Mouse (Mus musculus): ENCODE data around the gene Bmpr1a. TPM values are rescaled to one million over a fixed set of nuclear protein-coding genes. Genes with fewer than 3 reads are reported as not detected.

Gene Bmpr1a
- 37.1 and 37.4 TPM in 2 replicates for polyA plus RNA-seq (2015; fragmentation: Nextera tagmentation; extraction: Ambion mirVana)

- peaks cover 66% of the 10 kb centered on the region for H3K4me1 ChIP-seq
- peak within 1 kb of the TSS; percentile 96 for H3K9ac ChIP-seq
- H3K4me3 ChIP-seq, result peak within 1 kb of the TSS; percentile 74
- no peaks in the 10 kb centered on the region for H3K9me3 ChIP-seq
- peaks cover 13% of the 10 kb centered on the region for H3K27me3 ChIP-seq (replicated peaks)
- H3K4me2 ChIP-seq, result peak within 1 kb of the TSS; percentile 78
- 10% methylated on average over 15 of the region's 15 CpGs for WGBS
- ATAC-seq (ENCODE audit: extremely low read depth, insufficient number of reproducible peaks, low FRiP score, low TSS enrichment), result peak; percentile 59; the same call in 1 of the 2 replicates
- no peaks in the 10 kb centered on the region for H3K36me3 ChIP-seq
- H3K27ac ChIP-seq (replicated peaks), result peak within 1 kb of the TSS; percentile 99
Measured at GRCm38 (mm10) chr14:34503325-34503647, at the start of gene Bmpr1a. Gene Bmpr1a, minus strand, starts transcription at chr14:34503341.

- Histone ChIP-seq H3K36me3 (peaks cover 76% of the 10 kb centered on the region), H3K4me1 (peaks cover 76% of the 10 kb centered on the region), H3K9ac (no peak overlapping the region), H3K4me2 (no peak overlapping the region), H3K9me3 (no peaks in the 10 kb centered on the region), H3K4me3 (no peak overlapping the region), H3K27ac (replicated peaks) (0 out of 2 replicates have a peak overlapping the region, but pooled peaks have one; percentile 20), H3K27me3 (replicated peaks) (no peaks in the 10 kb centered on the region)
- no peak for ATAC-seq (ENCODE audit: extremely low read depth, insufficient number of reproducible peaks, low FRiP score, low TSS enrichment)
- 83% methylated on average over 5 of the region's 5 CpGs for WGBS
Measured at GRCm38 (mm10) chr14:34552226-34552625, 49.1 kb upstream of the Bmpr1a start.

- Histone ChIP-seq H3K36me3 (peaks cover 64% of the 10 kb centered on the region), H3K4me2 (peak overlapping the region; percentile 87), H3K4me3 (peak overlapping the region; percentile 65), H3K27ac (replicated peaks) (peak overlapping the region; percentile 90), H3K4me1 (peaks cover 86% of the 10 kb centered on the region), H3K9ac (peak overlapping the region; percentile 87), H3K9me3 (no peaks in the 10 kb centered on the region), H3K27me3 (replicated peaks) (no peaks in the 10 kb centered on the region; the same call in 1 of the 2 replicates)
- peak; percentile 71 for ATAC-seq (ENCODE audit: extremely low read depth, insufficient number of reproducible peaks, low FRiP score, low TSS enrichment)
- WGBS, result under 1% methylated on average over 55 of the region's 55 CpGs
Measured at GRCm38 (mm10) chr14:34549004-34549671, 46.0 kb upstream of the Bmpr1a start.

- H3K27me3 ChIP-seq (replicated peaks), result no peaks in the 10 kb centered on the region; the same call in 1 of the 2 replicates
- H3K9me3 ChIP-seq, result no peaks in the 10 kb centered on the region
- H3K27ac ChIP-seq (replicated peaks), result peak overlapping the region; percentile 90
- H3K9ac ChIP-seq, result peak overlapping the region; percentile 87
- WGBS, result 2% methylated on average over 27 of the region's 27 CpGs
- H3K36me3 ChIP-seq, result peaks cover 63% of the 10 kb centered on the region
- peaks cover 86% of the 10 kb centered on the region for H3K4me1 ChIP-seq
- no peak for ATAC-seq (ENCODE audit: extremely low read depth, insufficient number of reproducible peaks, low FRiP score, low TSS enrichment)
- H3K4me2 ChIP-seq, result peak overlapping the region; percentile 87
- H3K4me3 ChIP-seq, result peak overlapping the region; percentile 65
Measured at GRCm38 (mm10) chr14:34548391-34549001, 45.4 kb upstream of the Bmpr1a start.

- H3K4me1 ChIP-seq, result peaks cover 83% of the 10 kb centered on the region
- WGBS, result 17% methylated on average over 2 of the region's 2 CpGs
Measured at GRCm38 (mm10) chr14:34544545-34544944, 41.4 kb upstream of the Bmpr1a start.

GRCm38 (mm10) chr14:34544001-34544400 lies 40.9 kb upstream of the Bmpr1a start:
- peaks cover 78% of the 10 kb centered on the region for H3K4me1 ChIP-seq
- peak overlapping the region; percentile 71 for H3K9ac ChIP-seq
- peak; percentile 35; the same call in 1 of the 2 replicates for ATAC-seq (ENCODE audit: extremely low read depth, insufficient number of reproducible peaks, low FRiP score, low TSS enrichment)
- peaks cover 4% of the 10 kb centered on the region; the same call in 1 of the 2 replicates for H3K27me3 ChIP-seq (replicated peaks)
- H3K4me3 ChIP-seq, result no peak overlapping the region
- H3K27ac ChIP-seq (replicated peaks), result peak overlapping the region; percentile 96
- H3K36me3 ChIP-seq, result peaks cover 69% of the 10 kb centered on the region
- WGBS, result 47% methylated on average over 6 of the region's 6 CpGs
- no peaks in the 10 kb centered on the region for H3K9me3 ChIP-seq
- H3K4me2 ChIP-seq, result peak overlapping the region; percentile 37

More at GRCm38 (mm10) chr14:34544545-34544944, 41.4 kb upstream of the Bmpr1a start:
- Histone ChIP-seq H3K27me3 (replicated peaks) (peaks cover 4% of the 10 kb centered on the region; the same call in 1 of the 2 replicates), H3K9ac (no peak overlapping the region), H3K36me3 (peaks cover 64% of the 10 kb centered on the region), H3K9me3 (no peaks in the 10 kb centered on the region), H3K4me2 (peak overlapping the region; percentile 37; the same call in 1 of the 2 replicates), H3K27ac (replicated peaks) (peak overlapping the region; percentile 96), H3K4me3 (no peak overlapping the region)
- 0 out of 2 replicates have a peak, but pooled peaks have one; percentile 30 for ATAC-seq (ENCODE audit: extremely low read depth, insufficient number of reproducible peaks, low FRiP score, low TSS enrichment)

- peaks cover 73% of the 10 kb centered on the region for H3K36me3 ChIP-seq
- peak overlapping the region; percentile 71 for H3K9ac ChIP-seq
- H3K27ac ChIP-seq (replicated peaks), result peak overlapping the region; percentile 96
Measured at GRCm38 (mm10) chr14:34543596-34543995, 40.5 kb upstream of the Bmpr1a start.

GRCm38 (mm10) chr14:34541896-34542295 lies 38.8 kb upstream of the Bmpr1a start:
- peaks cover 85% of the 10 kb centered on the region for H3K36me3 ChIP-seq
- peaks cover 4% of the 10 kb centered on the region; the same call in 1 of the 2 replicates for H3K27me3 ChIP-seq (replicated peaks)
- H3K27ac ChIP-seq (replicated peaks), result no peak overlapping the region; the same call in 1 of the 2 replicates

More at GRCm38 (mm10) chr14:34543596-34543995, 40.5 kb upstream of the Bmpr1a start:
- Histone ChIP-seq H3K9me3 (no peaks in the 10 kb centered on the region), H3K27me3 (replicated peaks) (peaks cover 4% of the 10 kb centered on the region; the same call in 1 of the 2 replicates), H3K4me3 (no peak overlapping the region), H3K4me1 (peaks cover 74% of the 10 kb centered on the region), H3K4me2 (peak overlapping the region; percentile 37; the same call in 1 of the 2 replicates)
- no peak for ATAC-seq (ENCODE audit: extremely low read depth, insufficient number of reproducible peaks, low FRiP score, low TSS enrichment)
- WGBS, result 51% methylated on average over 6 of the region's 6 CpGs

GRCm38 (mm10) chr14:34540685-34541162 lies 37.6 kb upstream of the Bmpr1a start:
- WGBS, result 37% methylated on average over 12 of the region's 17 CpGs
- Histone ChIP-seq H3K4me1 (peaks cover 54% of the 10 kb centered on the region), H3K4me3 (no peak overlapping the region), H3K9ac (no peak overlapping the region), H3K4me2 (peak overlapping the region; percentile 30), H3K27ac (replicated peaks) (peak overlapping the region; percentile 75), H3K36me3 (peaks cover 87% of the 10 kb centered on the region), H3K27me3 (replicated peaks) (peaks cover 4% of the 10 kb centered on the region; the same call in 1 of the 2 replicates), H3K9me3 (no peaks in the 10 kb centered on the region)
- no peak for ATAC-seq (ENCODE audit: extremely low read depth, insufficient number of reproducible peaks, low FRiP score, low TSS enrichment)

More at GRCm38 (mm10) chr14:34541896-34542295, 38.8 kb upstream of the Bmpr1a start:
- no peak overlapping the region for H3K4me3 ChIP-seq
- no peak overlapping the region for H3K4me2 ChIP-seq
- WGBS, result 74% methylated on average over 5 of the region's 5 CpGs
- peaks cover 58% of the 10 kb centered on the region for H3K4me1 ChIP-seq
- ATAC-seq (ENCODE audit: extremely low read depth, insufficient number of reproducible peaks, low FRiP score, low TSS enrichment), result no peak
- H3K9ac ChIP-seq, result 0 out of 2 replicates have a peak overlapping the region, but pooled peaks have one; percentile 24
- H3K9me3 ChIP-seq, result no peaks in the 10 kb centered on the region

- H3K9ac ChIP-seq, result no peak overlapping the region
- peaks cover 21% of the 10 kb centered on the region for H3K4me1 ChIP-seq
- H3K4me3 ChIP-seq, result no peak overlapping the region
- 43% methylated on average over 4 of the region's 4 CpGs for WGBS
- H3K4me2 ChIP-seq, result no peak overlapping the region
- ATAC-seq (ENCODE audit: extremely low read depth, insufficient number of reproducible peaks, low FRiP score, low TSS enrichment), result no peak
- H3K36me3 ChIP-seq, result peaks cover 97% of the 10 kb centered on the region
- H3K27ac ChIP-seq (replicated peaks), result peak overlapping the region; percentile 32; the same call in 1 of the 2 replicates
- H3K27me3 ChIP-seq (replicated peaks), result no peaks in the 10 kb centered on the region
- H3K9me3 ChIP-seq, result no peaks in the 10 kb centered on the region
Measured at GRCm38 (mm10) chr14:34535883-34536282, 32.7 kb upstream of the Bmpr1a start.

GRCm38 (mm10) chr14:34533537-34533936 lies 30.4 kb upstream of the Bmpr1a start:
- Histone ChIP-seq H3K27me3 (replicated peaks) (peaks cover 5% of the 10 kb centered on the region; the same call in 1 of the 2 replicates), H3K9me3 (peaks cover 4% of the 10 kb centered on the region; the same call in 1 of the 2 replicates), H3K4me2 (no peak overlapping the region), H3K4me1 (peaks cover 33% of the 10 kb centered on the region), H3K4me3 (no peak overlapping the region), H3K27ac (replicated peaks) (0 out of 2 replicates have a peak overlapping the region, but pooled peaks have one; percentile 21), H3K9ac (no peak overlapping the region), H3K36me3 (peaks cover 96% of the 10 kb centered on the region)
- 71% methylated on average over 5 of the region's 5 CpGs for WGBS
- no peak for ATAC-seq (ENCODE audit: extremely low read depth, insufficient number of reproducible peaks, low FRiP score, low TSS enrichment)
